Mouse (Mus musculus): Measurements from ENCODE around the gene Ppp2r5c. TPM values are rescaled to one million over a fixed set of nuclear protein-coding genes. Genes with fewer than 3 reads are reported as not detected.

Ppp2r5c gene
- polyA plus RNA-seq, 1 experiment from 2014 or later: 148 TPM

DNA sequence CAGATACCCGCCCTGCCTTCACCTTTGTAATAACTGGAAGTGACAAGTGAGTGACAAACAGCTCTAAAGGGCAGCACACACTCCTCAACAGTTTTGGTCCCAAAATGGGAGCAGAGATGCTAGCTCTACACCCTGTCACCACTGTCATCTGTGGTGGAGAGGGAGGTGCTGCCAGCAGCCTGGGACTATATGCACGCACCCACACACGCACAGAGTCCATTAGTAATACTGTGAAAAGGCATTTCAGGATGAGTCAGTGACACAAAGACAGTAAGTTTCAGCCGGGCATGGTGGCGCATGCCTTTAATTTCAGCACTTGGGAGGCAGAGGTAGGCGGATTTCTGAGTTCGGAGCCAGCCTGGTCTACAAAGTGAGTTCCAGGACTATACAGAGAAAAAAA lies 111.3 kb downstream of the Ppp2r5c start:
- Histone ChIP-seq H3K9ac (replicated peaks; ENCODE audit: low read depth, low read length) (no peak overlapping the region), H3K36me3 (ENCODE audit: control insufficient read depth, insufficient read depth, low read length) (peaks cover 53% of the 10 kb centered on the region), H3K4me1 (ENCODE audit: control insufficient read depth, insufficient read depth, low read length) (no peaks in the 10 kb centered on the region), H3K4me2 (ENCODE audit: low read depth, low read length) (no peak overlapping the region), H3K9me3 (ENCODE audit: control insufficient read depth, low read length) (no peaks in the 10 kb centered on the region), H3K27ac (ENCODE audit: low read depth, low read length) (no peak overlapping the region), H3K4me3 (ENCODE audit: low read depth, low read length) (no peak overlapping the region), H3K27me3 (ENCODE audit: control insufficient read depth, insufficient read depth, low read length) (no peaks in the 10 kb centered on the region)
- ATAC-seq (ENCODE audit: low read depth): no peak
- 98% methylated on average over 7 of the region's 7 CpGs for WGBS

DNA sequence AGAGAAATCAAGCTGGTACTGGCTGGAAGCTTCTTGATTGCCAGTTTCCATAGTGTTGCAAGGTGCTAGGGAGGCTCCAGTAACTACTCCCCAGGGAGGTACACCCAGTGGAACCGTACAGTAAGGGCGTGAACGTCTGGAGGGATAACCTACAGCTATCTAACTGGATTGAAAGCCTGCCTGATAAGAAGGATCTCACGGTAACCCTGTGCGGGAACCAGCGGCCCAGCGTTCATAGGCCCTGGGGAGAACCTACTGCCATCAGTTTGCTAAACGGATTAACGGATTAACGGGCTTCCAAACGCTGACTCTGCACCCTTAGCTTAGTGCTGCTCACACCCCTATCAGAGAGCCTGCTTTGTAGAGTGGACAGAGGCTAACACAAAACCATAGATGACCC lies 116.5 kb downstream of the Ppp2r5c start:
- no peaks in the 10 kb centered on the region for H3K27me3 ChIP-seq (ENCODE audit: control insufficient read depth, insufficient read depth, low read length)
- H3K4me1 ChIP-seq (ENCODE audit: control insufficient read depth, insufficient read depth, low read length): no peaks in the 10 kb centered on the region
- H3K4me3 ChIP-seq (ENCODE audit: low read depth, low read length): no peak overlapping the region
- 94% methylated on average over 11 of the region's 11 CpGs for WGBS
- H3K27ac ChIP-seq (ENCODE audit: low read depth, low read length): no peak overlapping the region
- H3K9me3 ChIP-seq (ENCODE audit: control insufficient read depth, low read length): no peaks in the 10 kb centered on the region
- H3K4me2 ChIP-seq (ENCODE audit: low read depth, low read length): no peak overlapping the region
- ATAC-seq (ENCODE audit: low read depth): no peak
- H3K9ac ChIP-seq (replicated peaks; ENCODE audit: low read depth, low read length): no peak overlapping the region
- H3K36me3 ChIP-seq (ENCODE audit: control insufficient read depth, insufficient read depth, low read length): peaks cover 31% of the 10 kb centered on the region

DNA sequence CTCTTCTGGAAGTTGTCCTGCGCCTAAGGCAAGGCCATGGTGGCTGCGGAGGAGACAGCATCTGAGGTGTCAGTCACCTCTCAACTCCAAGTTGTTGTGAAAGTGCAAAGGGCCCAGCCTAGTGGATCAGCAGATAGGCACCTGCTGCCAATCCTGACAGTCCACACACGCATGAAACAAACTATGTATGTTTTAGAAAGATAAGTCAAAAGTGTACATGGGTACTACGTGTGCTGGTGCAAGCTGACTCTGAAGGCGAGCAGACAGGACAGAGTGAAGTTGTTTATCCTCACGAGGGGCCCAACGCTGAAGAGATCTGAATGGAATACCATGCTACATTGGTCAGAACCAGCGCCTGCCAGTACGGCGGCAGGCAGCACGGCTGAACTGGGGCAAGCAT lies 117.9 kb downstream of the Ppp2r5c start:
- no peaks in the 10 kb centered on the region for H3K9me3 ChIP-seq (ENCODE audit: control insufficient read depth, low read length)
- H3K4me2 ChIP-seq (ENCODE audit: low read depth, low read length): no peak overlapping the region
- H3K27ac ChIP-seq (ENCODE audit: low read depth, low read length): no peak overlapping the region
- H3K9ac ChIP-seq (replicated peaks; ENCODE audit: low read depth, low read length): no peak overlapping the region
- peaks cover 32% of the 10 kb centered on the region for H3K36me3 ChIP-seq (ENCODE audit: control insufficient read depth, insufficient read depth, low read length)
- no peak overlapping the region for H3K4me3 ChIP-seq (ENCODE audit: low read depth, low read length)
- WGBS: 95% methylated on average over 11 of the region's 11 CpGs
- ATAC-seq (ENCODE audit: low read depth): no peak
- H3K4me1 ChIP-seq (ENCODE audit: control insufficient read depth, insufficient read depth, low read length): no peaks in the 10 kb centered on the region
- H3K27me3 ChIP-seq (ENCODE audit: control insufficient read depth, insufficient read depth, low read length): no peaks in the 10 kb centered on the region

DNA sequence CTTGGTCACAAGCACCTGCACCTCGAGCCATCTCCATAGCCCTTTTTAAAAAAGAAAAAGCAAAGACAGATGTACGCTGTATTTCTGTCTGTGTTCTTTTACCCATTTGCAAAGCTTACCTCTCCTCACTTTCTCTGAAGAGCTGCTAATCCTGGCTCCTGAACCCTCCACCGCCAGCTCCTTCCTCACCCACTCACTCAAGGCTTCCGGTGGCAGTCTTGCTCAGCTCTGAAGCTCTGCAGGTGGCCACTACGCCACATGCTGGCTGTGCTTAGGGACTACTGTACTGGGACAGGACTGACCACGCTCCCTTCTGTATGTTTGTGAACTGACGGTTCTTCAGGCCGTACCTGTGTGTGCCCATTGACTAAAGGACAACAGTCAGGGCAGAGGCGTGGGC lies 119.4 kb downstream of the Ppp2r5c start:
- ATAC-seq (ENCODE audit: low read depth): no peak
- H3K4me2 ChIP-seq (ENCODE audit: low read depth, low read length): no peak overlapping the region
- peaks cover 28% of the 10 kb centered on the region for H3K36me3 ChIP-seq (ENCODE audit: control insufficient read depth, insufficient read depth, low read length)
- no peak overlapping the region for H3K27ac ChIP-seq (ENCODE audit: low read depth, low read length)
- H3K4me3 ChIP-seq (ENCODE audit: low read depth, low read length): no peak overlapping the region
- no peaks in the 10 kb centered on the region for H3K27me3 ChIP-seq (ENCODE audit: control insufficient read depth, insufficient read depth, low read length)
- no peaks in the 10 kb centered on the region for H3K4me1 ChIP-seq (ENCODE audit: control insufficient read depth, insufficient read depth, low read length)
- no peaks in the 10 kb centered on the region for H3K9me3 ChIP-seq (ENCODE audit: control insufficient read depth, low read length)
- WGBS: 95% methylated on average over 9 of the region's 9 CpGs
- H3K9ac ChIP-seq (replicated peaks; ENCODE audit: low read depth, low read length): no peak overlapping the region

DNA sequence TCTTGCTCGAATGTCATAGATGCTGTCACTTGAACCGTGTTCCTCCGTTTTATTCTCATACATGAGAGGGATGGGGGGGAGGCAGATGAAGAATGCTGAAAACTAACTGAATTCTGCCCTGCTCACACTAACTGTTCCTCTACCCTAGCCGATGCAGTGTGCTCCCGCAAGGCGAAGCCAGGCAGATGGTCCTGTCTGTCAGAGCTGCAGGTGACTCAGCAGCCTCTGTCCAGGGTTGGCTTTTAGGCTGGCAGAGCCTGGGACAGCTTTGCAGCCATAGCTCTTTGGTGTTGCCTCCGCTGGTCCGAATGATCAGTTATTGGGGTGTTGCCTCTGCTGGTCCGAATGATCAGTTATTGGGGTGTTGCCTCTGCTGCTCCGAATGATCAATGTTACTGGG lies 124.1 kb downstream of the Ppp2r5c start:
- no peak overlapping the region for H3K4me2 ChIP-seq (ENCODE audit: low read depth, low read length)
- ATAC-seq (ENCODE audit: low read depth): no peak
- no peak overlapping the region for H3K9ac ChIP-seq (replicated peaks; ENCODE audit: low read depth, low read length)
- WGBS: 93% methylated on average over 10 of the region's 10 CpGs
- H3K27me3 ChIP-seq (ENCODE audit: control insufficient read depth, insufficient read depth, low read length): no peaks in the 10 kb centered on the region
- H3K4me3 ChIP-seq (ENCODE audit: low read depth, low read length): no peak overlapping the region
- H3K9me3 ChIP-seq (ENCODE audit: control insufficient read depth, low read length): no peaks in the 10 kb centered on the region
- no peaks in the 10 kb centered on the region for H3K4me1 ChIP-seq (ENCODE audit: control insufficient read depth, insufficient read depth, low read length)
- peaks cover 23% of the 10 kb centered on the region for H3K36me3 ChIP-seq (ENCODE audit: control insufficient read depth, insufficient read depth, low read length)
- H3K27ac ChIP-seq (ENCODE audit: low read depth, low read length): no peak overlapping the region

DNA sequence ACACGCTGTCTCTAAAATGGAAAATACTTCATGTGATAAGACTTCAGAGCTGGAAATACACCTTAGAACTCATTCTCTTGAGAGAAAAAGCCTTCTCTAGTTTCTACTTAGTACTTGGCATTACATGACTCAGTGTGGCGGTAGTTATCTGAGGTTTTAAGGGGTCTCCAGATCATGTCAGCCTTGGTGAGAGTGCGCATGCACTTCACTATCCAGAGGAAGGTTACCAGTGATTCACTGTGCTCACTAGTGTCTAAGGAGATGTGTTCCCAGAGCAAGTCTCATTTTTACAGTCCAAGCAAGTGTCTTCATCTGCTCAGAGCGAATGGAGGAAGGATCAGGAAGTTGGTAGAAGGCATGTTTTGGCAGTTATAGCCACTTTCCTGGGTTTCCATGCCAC lies 125.4 kb downstream of the Ppp2r5c start:
- peaks cover 20% of the 10 kb centered on the region for H3K36me3 ChIP-seq (ENCODE audit: control insufficient read depth, insufficient read depth, low read length)
- H3K4me2 ChIP-seq (ENCODE audit: low read depth, low read length): no peak overlapping the region
- 97% methylated on average over 4 of the region's 4 CpGs for WGBS
- no peaks in the 10 kb centered on the region for H3K4me1 ChIP-seq (ENCODE audit: control insufficient read depth, insufficient read depth, low read length)
- H3K9me3 ChIP-seq (ENCODE audit: control insufficient read depth, low read length): no peaks in the 10 kb centered on the region
- H3K27ac ChIP-seq (ENCODE audit: low read depth, low read length): no peak overlapping the region
- H3K9ac ChIP-seq (replicated peaks; ENCODE audit: low read depth, low read length): no peak overlapping the region
- no peaks in the 10 kb centered on the region for H3K27me3 ChIP-seq (ENCODE audit: control insufficient read depth, insufficient read depth, low read length)
- no peak overlapping the region for H3K4me3 ChIP-seq (ENCODE audit: low read depth, low read length)
- no peak for ATAC-seq (ENCODE audit: low read depth)

DNA sequence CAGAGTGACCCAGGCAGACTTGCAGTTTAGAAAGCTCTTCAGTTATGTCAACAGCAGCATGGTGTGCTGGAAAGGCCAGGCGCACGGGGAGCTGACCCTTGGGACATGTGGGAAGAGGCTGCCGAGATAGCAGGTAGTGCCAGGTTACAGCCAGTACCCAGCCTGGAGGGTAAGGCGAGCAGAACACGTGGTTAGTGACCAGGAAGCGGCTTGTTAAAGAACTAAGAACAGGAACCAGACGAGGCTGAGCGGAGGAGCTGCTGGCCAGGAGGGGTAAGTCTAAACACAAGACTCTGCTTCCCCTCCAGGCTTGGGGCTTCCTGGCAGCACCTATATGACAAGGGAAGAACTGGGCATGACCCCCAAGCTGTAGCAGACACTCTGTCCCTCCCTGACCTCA lies 126.7 kb downstream of the Ppp2r5c start:
- no peak overlapping the region for H3K9ac ChIP-seq (replicated peaks; ENCODE audit: low read depth, low read length)
- no peaks in the 10 kb centered on the region for H3K4me1 ChIP-seq (ENCODE audit: control insufficient read depth, insufficient read depth, low read length)
- ATAC-seq (ENCODE audit: low read depth): no peak
- no peak overlapping the region for H3K27ac ChIP-seq (ENCODE audit: low read depth, low read length)
- H3K36me3 ChIP-seq (ENCODE audit: control insufficient read depth, insufficient read depth, low read length): peaks cover 12% of the 10 kb centered on the region
- WGBS: 87% methylated on average over 8 of the region's 8 CpGs
- no peak overlapping the region for H3K4me3 ChIP-seq (ENCODE audit: low read depth, low read length)
- no peaks in the 10 kb centered on the region for H3K9me3 ChIP-seq (ENCODE audit: control insufficient read depth, low read length)
- no peak overlapping the region for H3K4me2 ChIP-seq (ENCODE audit: low read depth, low read length)
- no peaks in the 10 kb centered on the region for H3K27me3 ChIP-seq (ENCODE audit: control insufficient read depth, insufficient read depth, low read length)

DNA sequence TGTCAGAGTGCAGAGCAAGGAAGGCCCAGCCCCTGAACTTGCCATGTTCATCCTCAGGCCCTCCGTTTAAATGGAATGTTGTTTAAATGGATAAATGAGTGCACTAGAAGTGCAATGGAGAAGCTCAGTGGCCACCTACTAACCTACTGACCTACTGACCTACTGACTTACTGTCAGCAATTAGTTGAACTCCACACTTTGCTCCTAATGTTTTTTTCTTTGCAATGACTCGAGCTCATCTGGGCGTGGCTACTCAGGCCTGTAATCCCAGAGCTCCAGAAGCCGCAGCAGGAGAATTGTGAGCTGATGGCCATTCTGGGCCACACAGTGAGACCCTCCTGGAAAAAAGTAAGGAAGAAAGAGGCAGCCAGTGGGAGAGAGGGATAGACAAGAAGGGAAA lies 129.0 kb downstream of the Ppp2r5c start:
- Histone ChIP-seq H3K27me3 (ENCODE audit: control insufficient read depth, insufficient read depth, low read length) (no peaks in the 10 kb centered on the region), H3K9ac (replicated peaks; ENCODE audit: low read depth, low read length) (no peak overlapping the region), H3K9me3 (ENCODE audit: control insufficient read depth, low read length) (no peaks in the 10 kb centered on the region), H3K36me3 (ENCODE audit: control insufficient read depth, insufficient read depth, low read length) (peaks cover 9% of the 10 kb centered on the region; the same call in 1 of the 2 replicates), H3K4me1 (ENCODE audit: control insufficient read depth, insufficient read depth, low read length) (no peaks in the 10 kb centered on the region), H3K27ac (ENCODE audit: low read depth, low read length) (no peak overlapping the region), H3K4me2 (ENCODE audit: low read depth, low read length) (no peak overlapping the region), H3K4me3 (ENCODE audit: low read depth, low read length) (no peak overlapping the region)
- 73% methylated on average over 4 of the region's 4 CpGs for WGBS
- ATAC-seq (ENCODE audit: low read depth): no peak

DNA sequence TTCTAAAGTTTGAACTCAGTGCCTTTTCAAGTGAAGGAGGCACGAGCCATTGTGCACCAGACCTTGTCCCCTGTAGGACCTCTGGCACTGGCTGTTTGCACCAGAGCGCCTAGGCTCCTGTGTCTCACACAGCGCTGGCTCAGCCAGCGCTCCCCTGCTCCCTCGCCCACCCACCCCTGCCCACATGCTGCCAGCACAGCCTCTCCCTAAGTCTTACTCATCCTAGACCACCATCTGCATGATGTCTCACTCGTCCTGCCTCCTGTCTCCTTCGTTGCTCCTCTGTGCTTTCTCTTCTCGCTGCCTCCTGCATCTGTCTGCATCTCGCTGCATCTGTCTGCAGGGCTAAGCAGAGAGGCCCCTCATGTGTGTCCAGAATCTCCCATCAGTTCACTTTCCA lies 131.4 kb downstream of the Ppp2r5c start:
- Histone ChIP-seq H3K4me3 (ENCODE audit: low read depth, low read length) (no peak overlapping the region), H3K27ac (ENCODE audit: low read depth, low read length) (no peak overlapping the region), H3K4me1 (ENCODE audit: control insufficient read depth, insufficient read depth, low read length) (no peaks in the 10 kb centered on the region), H3K36me3 (ENCODE audit: control insufficient read depth, insufficient read depth, low read length) (0 out of 2 replicates have a peak, but pooled peaks cover 9% of the 10 kb centered on the region), H3K4me2 (ENCODE audit: low read depth, low read length) (no peak overlapping the region), H3K9ac (replicated peaks; ENCODE audit: low read depth, low read length) (no peak overlapping the region), H3K9me3 (ENCODE audit: control insufficient read depth, low read length) (no peaks in the 10 kb centered on the region), H3K27me3 (ENCODE audit: control insufficient read depth, insufficient read depth, low read length) (no peaks in the 10 kb centered on the region)
- ATAC-seq (ENCODE audit: low read depth): no peak
- WGBS: 85% methylated on average over 9 of the region's 9 CpGs

DNA sequence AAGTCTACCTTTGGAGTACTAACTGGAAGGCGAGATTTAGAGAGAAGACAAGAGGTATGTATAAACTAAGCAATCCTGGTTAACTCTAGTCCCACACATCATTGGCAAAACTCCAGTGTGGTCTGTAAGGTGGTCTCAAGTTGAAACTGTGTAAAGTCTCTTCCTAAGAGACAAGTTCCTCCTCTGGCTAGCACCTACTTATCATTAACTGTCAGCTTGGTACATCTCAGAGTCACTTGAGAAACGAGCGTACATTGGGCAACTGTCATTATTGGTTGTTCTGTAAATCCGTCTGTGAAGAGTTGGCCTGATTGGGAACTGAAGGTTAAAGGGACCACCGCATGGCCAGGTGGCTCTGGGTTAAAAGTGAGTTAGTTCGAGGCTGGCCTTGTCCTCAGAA lies 141.7 kb downstream of the Ppp2r5c start:
- no peaks in the 10 kb centered on the region for H3K36me3 ChIP-seq (ENCODE audit: control insufficient read depth, insufficient read depth, low read length)
- no peaks in the 10 kb centered on the region for H3K9me3 ChIP-seq (ENCODE audit: control insufficient read depth, low read length)
- ATAC-seq (ENCODE audit: low read depth): no peak
- H3K4me2 ChIP-seq (ENCODE audit: low read depth, low read length): no peak overlapping the region
- no peak overlapping the region for H3K9ac ChIP-seq (replicated peaks; ENCODE audit: low read depth, low read length)
- no peaks in the 10 kb centered on the region for H3K27me3 ChIP-seq (ENCODE audit: control insufficient read depth, insufficient read depth, low read length)
- no peak overlapping the region for H3K27ac ChIP-seq (ENCODE audit: low read depth, low read length)
- WGBS: 83% methylated on average over 6 of the region's 6 CpGs
- no peak overlapping the region for H3K4me3 ChIP-seq (ENCODE audit: low read depth, low read length)
- peaks cover 14% of the 10 kb centered on the region for H3K4me1 ChIP-seq (ENCODE audit: control insufficient read depth, insufficient read depth, low read length)
